Mouse (Mus musculus) bone marrow, adult 2 months (tissue): ENCODE data around the gene Irak3.

ENCODE experiments used
- CTCF ChIP-seq: fragments of 200-500 bp; IDR thresholded peaks from 2 replicates; pipeline ENCODE4 v1.5.1; 2011; ENCODE audit warnings: low read length, control low read depth; ENCODE audit not compliant: control insufficient read depth, insufficient read depth
- POLR2A ChIP-seq: fragments of 200-500 bp; IDR thresholded peaks from 2 replicates; pipeline ENCODE4 v1.6.1; 2011; ENCODE audit warnings: low read depth, mild to moderate bottlenecking, control low read depth, low read length, borderline replicate concordance; ENCODE audit not compliant: control insufficient read depth

DNA sequence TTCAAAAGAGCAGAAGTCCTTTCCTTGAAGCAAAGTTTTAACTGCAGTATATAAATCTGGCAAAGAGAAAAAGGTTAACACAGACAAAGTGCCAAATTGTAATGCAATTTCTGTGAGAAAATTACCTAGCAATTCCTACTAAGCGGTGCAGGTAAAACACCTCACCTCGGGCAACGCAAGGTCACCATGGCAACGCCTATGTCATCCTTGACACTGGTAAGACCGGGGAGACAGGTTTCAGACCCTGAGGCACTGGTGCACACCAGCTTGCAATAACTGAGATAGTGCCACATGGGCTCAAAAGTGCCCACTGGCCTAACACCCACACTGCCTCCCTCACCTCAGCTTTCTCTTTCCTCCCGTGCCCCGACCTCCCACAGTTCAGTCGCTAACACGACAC is 106.8 kb downstream of the Irak3 start:
- TF ChIP-seq POLR2A (no peak), CTCF (no peak)
